In genomic region chr6:61001003-61001790, GRCm38 (mm10) we compare ENCODE assay signal across 11 mouse cellular contexts.
"Had no signal": no experiment of that assay in that cellular context is flagged by ENCODE, and none has a peak within 500 bp of the region (broad histone marks: within the 10 kb centered on the region; RNA-seq: fewer than 3 reads in every experiment).

No protein-coding gene starts in this region.

- ATAC-seq: intestine, postnatal 0 days; midbrain, embryonic 16.5 days had no signal

- H3K27ac ChIP-seq: layer of hippocampus, adult 2 months; limb, embryonic 10.5 days; lung, embryonic 15.5 days; midbrain, embryonic 12.5 days; neural tube, embryonic 15.5 days; stomach, postnatal 0 days had no signal

- H3K4me1 ChIP-seq: lung, embryonic 15.5 days; midbrain, embryonic 12.5 days had no signal

- H3K9ac ChIP-seq: lung, embryonic 15.5 days; midbrain, embryonic 12.5 days; neural tube, embryonic 15.5 days had no signal

- DNase-seq: kidney, adult 8-10 months; kidney, postnatal 4 days; thymus, postnatal 4 days had no signal

- H3K9me3 ChIP-seq: limb, embryonic 10.5 days; lung, embryonic 15.5 days; neural tube, embryonic 15.5 days had no signal

- H3K4me3 ChIP-seq: layer of hippocampus, adult 2 months; limb, embryonic 10.5 days; lung, embryonic 15.5 days; midbrain, embryonic 12.5 days; neural tube, embryonic 15.5 days had no signal

- H3K4me2 ChIP-seq: lung, embryonic 15.5 days; midbrain, embryonic 12.5 days; neural tube, embryonic 15.5 days had no signal

- H3K27me3 ChIP-seq: lung, embryonic 15.5 days; midbrain, embryonic 12.5 days; neural tube, embryonic 15.5 days had no signal

- H3K36me3 ChIP-seq: limb, embryonic 10.5 days; lung, embryonic 15.5 days; midbrain, embryonic 12.5 days; neural tube, embryonic 15.5 days had no signal
